Mouse (Mus musculus) cerebellum, adult 18-20 months (tissue): ENCODE results near the gene Prdm4.

Source experiments
- DNase-seq, 2 experiments: peaks; one replicate each; pipeline ENCODE4 v3.0.0; 2021

Prdm4 gene

DNA sequence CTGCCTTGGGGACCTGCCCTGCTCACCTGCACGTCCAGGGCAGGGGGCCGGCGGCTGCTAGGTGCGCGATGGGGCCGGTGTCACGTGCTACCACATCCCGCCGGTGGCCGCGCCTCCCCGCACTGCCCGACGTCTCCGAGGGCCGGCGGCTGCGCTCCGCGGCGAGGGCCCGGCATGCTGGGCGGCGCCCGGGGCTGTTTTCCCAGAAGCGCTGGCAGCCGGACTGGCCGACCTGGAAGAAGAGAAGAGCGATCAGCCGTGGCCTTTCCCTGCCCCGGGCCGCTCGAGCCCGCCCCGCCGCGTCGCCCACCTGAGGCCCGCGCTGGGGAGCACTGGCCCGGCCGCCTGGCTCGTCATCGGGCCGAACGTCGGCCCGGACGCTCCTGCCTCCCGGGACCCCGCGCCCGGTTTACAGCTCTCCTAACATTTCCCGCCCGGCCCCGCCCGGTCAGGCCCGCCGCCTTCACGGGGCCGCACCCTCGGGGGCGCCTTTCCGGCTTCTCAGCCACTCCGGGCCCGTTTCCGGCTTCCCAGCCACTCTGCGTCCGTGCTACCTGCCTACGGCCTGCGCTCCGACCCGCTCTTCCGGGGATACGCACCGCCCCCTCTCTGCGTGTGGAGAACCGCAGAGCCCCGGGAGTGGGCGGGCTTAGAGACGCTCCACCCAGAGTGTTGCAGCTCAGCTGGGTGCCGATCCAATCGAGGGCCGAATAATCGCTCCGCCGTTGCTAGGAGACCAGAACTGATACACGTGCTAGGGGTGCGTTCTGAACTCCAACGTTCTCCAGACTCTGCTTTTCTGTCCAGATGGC lies at the start of gene Prdm4:
Gene Prdm4, minus strand, starts transcription at position 645 of the 812 bp plus-strand sequence.
- peak; percentile 95 to 97 for DNase-seq

DNA sequence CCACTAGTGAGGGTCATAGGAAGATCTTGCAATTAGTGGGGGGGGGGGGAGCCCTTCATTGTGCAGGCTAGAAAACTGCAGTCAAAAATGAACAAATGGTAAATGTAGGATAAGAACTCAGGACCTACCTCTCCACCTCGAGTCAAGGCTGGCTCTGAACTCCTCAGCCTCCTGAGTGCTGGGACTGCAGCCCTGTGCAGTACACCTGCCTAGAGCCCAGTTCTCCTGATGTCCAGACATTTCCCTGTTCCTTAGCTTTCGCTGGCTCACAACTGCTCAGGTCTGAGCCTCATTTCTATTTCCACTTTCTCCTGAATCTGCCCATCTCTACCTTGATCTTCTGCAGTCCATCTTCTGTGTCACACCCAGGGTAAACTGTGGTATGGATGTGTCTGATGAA lies 49.5 kb upstream of the Prdm4 start:
- no peak for DNase-seq

DNA sequence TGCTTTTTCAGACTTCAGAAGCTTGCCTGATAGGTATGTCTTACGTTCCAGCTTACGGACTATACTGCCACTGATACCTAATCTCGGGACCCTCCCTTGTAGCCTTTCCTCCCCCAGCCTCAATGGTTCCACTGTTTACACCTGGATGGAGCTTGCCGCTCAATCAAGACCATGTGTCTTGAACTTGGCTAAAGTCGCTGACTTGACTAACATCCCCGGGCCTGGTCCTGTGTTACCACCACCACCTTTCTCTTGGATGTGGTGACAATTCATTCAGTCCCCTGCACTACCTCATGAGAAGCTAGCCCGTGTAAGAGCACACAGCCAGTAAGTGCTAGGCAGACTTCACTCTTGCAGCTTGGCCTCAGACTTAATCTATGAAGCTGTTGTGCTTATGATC lies 47.4 kb upstream of the Prdm4 start:
- no peak for DNase-seq

DNA sequence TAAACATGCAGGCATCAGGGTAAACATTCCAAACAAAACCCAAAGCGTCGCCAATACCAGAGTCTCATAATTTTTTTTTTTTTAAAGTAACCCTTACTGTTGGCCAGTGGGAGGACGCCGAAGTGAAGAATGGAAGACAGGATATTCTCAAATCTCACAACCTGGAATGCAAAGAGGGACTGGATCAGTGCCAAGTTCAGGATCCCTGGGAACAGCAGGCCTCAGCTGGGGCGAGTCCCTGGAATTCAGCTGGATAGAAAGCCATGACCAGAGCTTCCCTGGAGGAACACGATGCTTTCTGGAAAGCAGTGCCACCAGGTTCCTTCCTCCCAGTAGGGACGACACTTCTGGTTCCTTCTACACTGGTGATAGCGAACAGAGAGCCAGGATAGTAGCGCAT lies 46.0 kb upstream of the Prdm4 start:
- DNase-seq, result no peak

DNA sequence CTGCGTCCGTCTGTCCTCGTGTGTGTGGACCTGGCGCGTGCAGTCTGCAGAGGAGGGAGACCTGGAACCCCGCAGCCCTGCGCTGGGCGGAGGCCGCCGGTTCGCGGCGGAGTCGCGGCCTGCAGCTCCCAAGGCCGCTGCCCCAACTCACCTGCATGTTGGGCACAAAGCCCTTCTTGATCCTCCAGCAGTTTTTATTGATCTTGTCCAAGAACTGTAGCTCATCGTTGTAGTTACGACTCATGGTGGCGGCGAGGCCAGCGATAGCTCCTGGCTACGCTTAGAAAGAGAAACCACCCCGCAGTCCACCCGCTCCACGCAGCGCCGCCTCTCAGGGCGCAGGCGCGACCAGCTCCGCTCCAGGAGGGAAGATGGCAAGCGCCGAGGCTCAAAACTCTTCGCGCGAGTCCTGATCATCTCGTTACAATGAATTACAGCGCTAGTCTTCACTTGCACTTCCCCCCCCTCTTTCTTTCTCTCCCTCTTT lies 40.6 kb upstream of the Prdm4 start, which contains the start of gene Rtcb:
Gene Rtcb, minus strand, starts transcription at position 360 of the 487 bp plus-strand sequence.
- DNase-seq, result peak; percentile 90 to 99

DNA sequence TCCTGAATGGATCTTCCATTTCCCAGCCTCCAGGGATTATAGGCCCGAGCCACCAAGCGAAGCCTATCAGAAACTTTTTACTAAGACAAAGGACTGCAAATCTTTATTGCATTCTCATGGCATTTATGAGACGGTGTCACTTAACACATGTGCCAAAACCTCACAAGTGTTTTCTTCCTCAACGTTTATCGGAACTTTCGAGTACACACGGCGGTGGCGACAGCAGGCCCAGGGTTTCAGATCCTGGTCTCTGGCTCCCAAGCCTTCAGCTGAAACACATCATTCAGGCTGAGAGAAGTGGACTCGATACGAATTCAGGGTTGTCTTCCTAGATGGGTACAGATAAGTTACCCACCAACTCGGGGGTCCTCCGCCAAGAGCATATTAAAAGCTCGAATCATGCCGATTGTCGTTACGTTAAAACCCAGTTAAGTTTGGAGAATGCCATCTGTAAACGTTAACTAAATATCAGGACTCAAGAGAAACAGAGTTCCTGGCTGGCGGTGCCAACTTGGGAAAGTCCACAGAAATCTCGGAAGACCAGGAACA lies 40.0 kb upstream of the Prdm4 start:
- DNase-seq, result no peak

DNA sequence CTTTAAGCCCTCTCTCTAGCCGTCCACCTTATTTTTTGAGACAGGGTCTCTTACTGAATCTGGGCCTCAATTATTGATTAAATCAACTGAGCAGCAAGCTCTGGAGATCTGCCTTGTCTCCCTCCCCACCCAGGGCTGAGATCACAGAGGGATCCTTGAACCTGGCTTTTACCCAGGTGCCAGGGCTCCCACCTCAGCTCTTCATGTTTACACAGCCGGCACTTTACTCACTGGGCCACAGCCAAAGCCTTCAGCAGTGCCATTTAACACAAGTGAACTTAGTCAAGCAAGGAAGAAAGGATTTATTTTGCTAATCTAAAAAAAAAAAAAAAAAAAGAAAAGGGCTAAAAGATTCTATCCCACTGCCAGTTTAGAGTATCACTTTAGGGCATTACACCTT lies 37.5 kb upstream of the Prdm4 start:
- no peak for DNase-seq

DNA sequence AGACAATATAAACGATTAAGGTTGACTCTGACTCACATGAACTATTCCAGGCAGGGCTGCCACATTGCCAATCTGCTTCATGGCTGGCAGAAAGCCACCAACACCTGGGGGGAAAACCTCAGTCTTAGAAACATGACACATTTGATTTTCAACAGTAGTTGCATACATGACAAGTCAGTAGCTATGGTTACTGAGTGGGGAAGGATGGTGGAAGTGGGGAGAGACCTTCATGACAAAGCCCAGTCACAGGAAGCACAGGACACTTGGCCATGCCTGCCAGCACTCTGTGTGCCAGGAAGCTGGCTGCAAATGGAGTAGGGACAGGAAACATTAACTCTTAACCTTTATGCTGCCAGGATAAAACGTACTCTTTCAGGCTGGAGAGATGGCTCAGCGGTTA lies 36.5 kb upstream of the Prdm4 start:
- DNase-seq, result no peak

DNA sequence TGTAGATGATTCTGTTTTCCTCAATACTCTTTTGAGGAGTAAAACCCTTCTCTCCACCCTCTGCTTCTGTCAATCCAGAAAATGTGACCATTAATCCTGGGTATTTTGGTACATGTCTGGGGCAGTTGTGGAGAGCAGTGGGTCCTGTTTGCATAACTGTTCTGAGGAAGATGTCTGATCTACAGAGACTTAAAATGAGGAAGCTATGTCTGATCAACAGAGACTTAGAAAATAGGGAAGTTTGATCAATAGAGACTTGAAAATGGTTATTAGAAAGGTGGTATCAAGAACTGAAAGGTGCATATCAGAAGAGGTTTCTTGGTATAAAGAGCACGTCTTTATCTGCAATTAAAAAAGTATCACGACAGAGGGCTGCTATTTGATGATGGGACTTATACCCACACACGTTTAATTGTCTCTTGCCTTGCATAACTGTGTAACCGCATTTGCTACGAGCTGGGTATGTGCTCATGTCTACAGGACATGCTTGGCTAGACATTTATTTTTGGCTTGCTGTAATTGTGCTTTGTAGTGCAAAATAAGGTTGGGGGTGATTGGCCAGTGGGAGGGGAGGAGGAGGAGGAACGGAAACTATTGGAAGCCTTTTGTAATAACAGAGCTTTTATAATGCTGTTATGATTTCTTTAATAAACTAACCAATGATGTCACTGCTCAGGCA lies 35.0 kb upstream of the Prdm4 start:
- no peak for DNase-seq

DNA sequence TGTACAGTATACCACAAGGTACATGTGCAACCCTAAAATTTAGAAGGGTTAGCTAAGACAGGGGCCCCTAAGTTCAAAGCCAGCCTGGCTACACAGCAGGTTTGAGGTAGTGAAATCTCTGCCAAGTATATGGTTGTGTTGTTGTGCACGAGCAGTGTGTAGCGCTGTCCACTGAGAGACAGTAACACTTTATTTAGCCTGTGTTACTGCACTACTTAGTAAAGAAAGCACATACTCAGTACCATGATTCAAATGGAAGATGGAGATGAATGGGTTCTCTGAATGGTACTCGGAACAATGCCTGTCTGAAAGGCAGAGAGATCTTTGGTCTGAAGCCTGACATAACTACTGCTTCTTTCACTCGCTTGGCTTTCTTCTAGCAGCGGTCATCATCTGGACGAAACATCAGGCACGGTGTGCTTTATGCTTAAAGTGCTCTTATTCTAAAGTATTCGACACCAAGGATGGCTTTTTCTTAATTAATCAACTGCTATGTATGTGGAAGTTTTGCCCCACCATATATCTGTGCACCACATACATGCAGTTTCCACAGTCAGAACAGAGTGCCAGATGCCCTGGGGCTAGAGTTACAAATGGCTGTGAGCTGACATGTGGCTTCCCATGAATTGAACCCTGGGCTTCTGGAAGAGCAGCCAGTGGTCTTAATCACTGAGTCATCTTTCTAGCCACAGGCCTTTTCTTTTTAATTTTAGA lies 31.7 kb upstream of the Prdm4 start:
- no peak for DNase-seq

DNA sequence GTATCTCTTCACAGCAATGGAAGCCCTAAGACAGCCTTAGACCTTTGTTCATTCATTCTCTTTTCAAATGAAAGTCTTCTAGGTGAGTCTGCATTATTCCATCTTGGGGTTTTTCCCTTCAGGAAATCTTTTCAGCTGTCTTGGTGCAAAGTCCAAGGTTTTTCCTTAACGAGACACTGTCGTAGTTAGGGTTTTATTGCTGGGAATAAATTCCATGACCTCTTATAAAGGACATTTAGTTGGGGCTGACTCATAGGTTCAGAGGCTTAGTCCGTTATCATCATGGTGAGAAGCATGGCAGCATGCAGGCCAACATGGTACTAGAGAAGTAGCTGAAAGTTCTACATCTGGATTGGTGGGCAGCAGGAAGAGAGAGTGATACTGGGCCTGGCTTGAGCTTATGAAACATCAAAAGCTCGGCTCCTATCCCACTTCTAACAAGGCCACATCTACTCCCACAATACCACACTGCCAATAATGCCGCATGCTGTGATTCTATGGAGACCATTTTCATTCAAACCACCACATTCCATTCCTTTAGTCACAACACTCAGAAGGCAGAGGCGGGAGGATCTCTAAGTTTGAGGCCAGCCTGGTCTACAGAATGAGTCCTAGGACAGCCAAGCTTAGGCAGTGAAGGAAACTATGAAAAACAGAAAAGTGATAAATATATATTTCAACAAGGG lies 19.5 kb upstream of the Prdm4 start:
- DNase-seq, result no peak

DNA sequence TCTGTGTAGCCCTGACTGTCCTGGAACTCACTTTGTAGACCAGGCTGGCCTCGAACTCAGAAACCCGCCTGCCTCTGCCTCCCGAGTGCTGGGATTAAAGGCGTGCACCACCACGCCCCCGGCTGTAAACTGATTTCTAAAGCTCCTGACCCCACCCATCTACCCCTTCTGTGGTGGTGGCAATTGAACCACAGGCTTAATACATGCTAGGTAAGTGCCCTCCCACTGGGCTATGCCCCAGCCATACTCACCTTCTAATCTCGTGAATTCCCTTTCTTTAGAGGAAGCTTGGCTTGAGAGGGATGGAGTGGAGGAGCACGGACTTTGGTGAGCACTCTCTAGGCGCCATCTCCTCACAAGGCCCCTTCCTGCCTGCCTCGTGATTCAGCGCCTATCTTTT lies 13.0 kb upstream of the Prdm4 start:
- no peak for DNase-seq

DNA sequence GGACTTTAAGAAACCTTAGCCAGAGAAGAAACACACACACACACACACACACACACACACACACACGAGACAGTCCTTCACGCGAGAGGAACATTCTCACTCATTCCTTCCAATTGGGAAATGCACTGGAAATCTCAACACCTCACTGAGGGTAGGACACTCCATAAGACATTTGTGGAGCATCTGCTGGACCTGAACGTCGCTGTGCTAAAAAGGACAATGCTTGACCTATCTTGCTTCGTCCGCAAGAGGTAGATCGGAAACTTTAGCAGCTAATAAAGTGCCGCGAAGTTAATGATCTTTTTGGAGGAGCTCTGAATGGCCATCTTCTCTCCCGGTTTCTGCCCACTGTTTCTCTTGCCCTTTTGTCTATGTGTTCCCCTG lies 12.3 kb upstream of the Prdm4 start:
- DNase-seq, result peak in 1 of 2 experiments; percentile 28

DNA sequence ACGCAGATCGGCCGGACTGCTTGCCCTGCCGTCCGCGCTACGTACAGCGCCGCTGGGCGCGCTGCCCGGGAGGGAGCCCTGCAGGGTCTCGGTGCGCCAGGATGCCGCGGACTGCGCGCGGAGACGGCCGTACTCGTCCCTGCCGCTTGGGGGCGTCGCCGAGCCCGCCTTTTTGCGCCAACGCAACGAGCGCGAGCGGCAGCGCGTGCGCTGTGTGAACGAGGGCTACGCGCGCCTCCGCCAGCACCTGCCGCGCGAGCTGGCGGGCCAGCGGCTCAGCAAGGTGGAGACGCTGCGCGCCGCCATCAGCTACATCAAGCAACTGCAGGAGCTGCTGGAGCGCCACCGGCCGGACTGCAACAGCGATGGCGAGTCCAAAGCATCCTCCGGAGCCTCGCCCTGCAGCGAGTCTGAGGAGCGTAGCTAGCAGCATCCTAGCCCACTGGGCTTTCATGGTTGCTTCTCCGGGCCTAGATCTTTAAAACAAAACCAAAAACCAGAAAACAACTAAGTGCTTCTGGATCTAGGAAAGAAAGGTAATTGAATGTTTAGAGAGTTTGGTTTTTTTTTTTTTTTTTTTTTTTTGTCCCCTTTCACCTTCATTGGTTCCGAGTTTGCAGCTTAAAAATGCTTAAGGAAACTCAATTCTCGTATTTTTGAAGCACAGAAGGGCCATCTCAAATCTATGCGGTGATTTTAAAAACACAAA lies 11.7 kb upstream of the Prdm4 start:
- peak; percentile 85 to 91 for DNase-seq

DNA sequence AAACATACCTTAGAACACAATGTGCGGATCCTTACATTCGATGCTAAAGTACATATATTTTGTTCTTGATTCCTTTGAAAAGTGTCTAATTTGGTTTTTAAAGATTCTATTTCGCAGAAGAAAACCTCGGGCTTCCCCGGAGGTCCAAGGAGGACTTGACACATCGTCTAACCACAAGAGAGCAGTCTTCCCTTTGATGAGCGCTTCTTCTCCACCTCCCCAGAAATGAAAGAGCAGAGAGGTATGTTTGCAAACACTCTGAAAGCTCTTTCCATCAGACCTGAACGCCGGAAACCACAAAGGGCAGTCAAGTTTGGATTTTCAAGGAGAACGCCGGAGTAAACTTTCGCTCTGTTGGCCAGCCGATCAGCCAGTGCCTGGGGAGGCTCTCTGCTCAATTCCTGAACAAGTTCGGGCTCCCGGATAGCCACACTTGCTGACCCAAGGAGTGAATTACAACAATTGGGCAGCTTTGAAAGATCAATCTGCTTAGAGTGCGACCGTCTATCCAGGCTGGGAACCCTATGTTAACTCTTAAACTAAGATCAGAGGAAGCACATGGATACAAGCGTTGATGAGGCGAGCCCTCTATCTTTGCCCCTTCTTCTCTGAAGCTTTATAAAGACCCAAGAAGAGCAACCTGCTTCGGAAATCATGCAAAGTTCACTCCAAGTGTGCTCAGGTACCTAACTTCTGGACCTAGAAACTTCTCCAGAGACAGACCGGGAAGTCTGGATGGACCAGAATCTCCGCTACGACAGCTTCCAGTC lies 10.9 kb upstream of the Prdm4 start, which contains the start of gene Ascl4:
Gene Ascl4, plus strand, starts transcription at position 6 of the 770 bp plus-strand sequence.
- peak; percentile 29 to 40 for DNase-seq

DNA sequence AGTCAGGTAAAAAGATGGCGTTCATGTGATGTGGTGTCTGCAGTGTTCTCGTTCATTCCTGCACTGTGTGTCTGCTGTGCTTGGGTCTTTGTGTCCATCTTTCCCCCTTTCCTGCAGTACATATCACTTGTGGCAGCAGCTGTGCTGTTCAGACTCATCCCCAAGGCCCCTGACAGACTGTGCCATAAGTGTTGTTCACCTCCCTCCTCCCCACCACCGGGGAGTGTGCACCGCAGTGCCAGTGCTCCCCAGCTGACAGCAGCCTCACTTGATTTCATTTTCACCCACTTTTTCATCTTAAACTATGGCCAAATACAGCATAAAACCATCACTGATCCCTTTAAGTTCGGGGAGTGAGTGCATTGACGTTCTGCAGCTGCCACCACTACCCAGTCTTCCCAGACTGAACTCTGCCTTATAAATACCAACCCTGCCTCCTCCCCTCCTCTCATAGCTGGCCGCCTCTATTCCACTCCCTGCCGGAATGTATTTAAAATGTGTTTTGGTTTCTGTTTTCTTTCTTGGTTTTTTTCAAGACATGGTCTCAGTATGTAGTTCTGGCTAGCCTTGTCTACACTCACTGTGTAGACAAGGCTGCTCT lies 37.0 kb downstream of the Prdm4 start:
- no peak for DNase-seq

DNA sequence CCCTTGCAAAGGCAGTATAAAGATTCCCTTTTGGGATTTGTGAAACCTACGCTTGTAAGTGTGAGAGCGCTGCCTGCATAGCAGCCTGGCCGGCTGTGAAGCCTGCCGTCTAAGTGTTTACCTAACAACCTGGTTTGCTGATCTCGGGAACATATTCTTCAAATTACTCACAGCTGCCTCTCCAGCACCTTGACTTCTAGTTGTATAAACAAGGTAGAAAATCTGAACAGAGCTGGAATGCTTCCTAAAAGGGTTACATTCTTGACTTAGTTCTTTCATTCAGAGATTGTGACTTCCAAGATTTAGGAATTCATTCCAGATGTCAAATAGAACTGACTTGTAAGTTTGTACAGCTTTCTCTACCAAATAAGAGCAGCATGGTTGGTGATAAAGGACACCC lies 41.1 kb downstream of the Prdm4 start:
- DNase-seq, result no peak

DNA sequence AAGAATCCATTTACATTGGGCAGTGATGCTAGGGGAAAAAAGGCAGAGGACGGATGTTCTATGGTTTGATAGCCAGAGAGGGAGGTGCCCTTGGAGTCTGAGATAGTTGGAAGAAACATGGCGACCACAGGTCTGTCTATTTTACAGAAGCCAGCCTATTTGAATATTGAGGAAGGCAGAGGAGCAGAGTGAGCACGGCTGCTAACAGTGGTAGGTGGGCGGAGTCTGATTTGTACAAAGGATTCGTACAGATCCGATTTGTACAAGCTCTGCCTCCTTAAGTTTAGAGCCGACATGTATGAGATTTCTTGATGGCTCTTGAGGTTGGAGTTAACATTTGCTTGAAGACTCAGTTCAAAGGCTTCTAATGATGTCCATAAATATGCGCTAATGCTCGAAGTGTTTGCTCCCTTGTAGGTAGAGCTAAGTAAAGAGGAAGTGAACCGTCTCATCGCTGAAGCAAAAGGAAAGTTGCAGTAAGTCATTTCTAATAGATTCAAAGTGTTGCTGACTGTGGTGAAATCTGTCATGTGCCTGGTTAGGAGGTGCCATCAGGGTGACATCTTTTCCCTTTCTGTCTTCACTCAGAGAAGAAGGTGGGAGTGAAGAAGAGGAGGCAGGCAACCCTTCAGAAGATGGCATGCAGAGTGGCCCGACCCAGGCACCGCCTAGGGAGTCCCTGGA lies 42.9 kb downstream of the Prdm4 start:
- DNase-seq, result no peak

DNA sequence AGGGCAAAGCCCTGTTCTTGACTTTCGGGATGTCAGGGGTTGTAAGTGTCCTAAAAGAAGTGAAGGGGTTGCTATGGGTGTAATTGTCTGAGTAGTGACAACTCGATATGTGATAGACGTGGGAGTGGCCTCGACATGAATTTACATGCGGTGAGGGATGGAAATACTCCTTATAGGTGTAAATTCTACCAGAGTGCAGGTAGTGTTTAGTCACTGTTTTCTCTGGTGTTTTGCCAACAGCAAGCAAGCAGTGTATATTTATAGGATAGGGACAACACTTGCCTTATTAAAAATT lies 44.5 kb downstream of the Prdm4 start:
- no peak for DNase-seq
